Mouse (Mus musculus): ENCODE data around the gene Slc6a12.
"Not testable (repeated sequence)": the region's sequence is repeated elsewhere in the genome, so short reads cannot be mapped to it uniquely, and the experiment has no call there.

The Slc6a12 gene

GRCm38 (mm10) chr6:121341650-121342049 is 1.2 kb upstream of the Slc6a12 start:
- in situ Hi-C loops (cut with MseI, MboI): loop anchor here in 1 of 2 experiments (5.0 kb wide), 1 partner anchor 191 kb away; no protein-coding TSS in a partner anchor

DNA sequence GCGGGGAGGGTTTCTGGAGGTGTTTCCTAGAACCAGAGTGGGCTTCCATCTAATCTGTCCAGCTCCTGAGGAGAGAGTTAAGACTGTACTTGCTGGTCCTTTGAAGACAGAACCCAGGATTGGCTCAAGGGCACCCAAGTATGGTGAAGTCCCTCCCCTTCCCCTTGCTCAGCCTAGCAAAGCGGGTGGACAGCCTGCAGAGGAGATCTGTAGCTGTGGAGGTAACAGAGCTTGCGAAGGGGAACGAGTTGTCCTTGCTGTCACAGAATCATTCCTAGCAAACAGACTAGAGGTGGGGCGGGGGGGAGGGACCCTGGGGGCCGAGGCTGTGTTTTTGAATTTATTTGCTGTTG is 871 bp downstream of the Slc6a12 start:
- in situ Hi-C loops (cut with MseI, MboI): loop anchor here in 1 of 2 experiments (5.0 kb wide), 1 partner anchor 189 kb away; no protein-coding TSS in a partner anchor

DNA sequence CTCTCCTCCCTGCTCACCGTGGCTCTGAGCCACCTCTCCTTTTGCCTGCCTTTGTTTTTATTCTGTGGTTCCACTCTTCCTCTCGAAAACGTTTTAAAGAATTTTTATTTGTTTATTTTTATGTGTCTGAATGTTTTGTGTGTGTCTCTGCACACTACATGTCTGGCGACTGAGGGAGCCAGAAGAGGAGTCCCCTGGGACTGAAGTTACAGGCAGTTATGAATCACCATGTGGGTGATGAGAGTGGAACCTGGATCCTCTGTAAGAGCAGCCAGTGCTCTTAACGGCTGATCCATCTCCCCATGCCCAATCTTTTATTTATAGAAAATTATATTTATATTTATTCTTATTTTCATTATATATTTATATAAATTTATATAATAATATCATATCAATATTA is 1.5 kb downstream of the Slc6a12 start:
- in situ Hi-C loops (cut with MseI, MboI): loop anchor here in 1 of 2 experiments (5.0 kb wide), 1 partner anchor 188 kb away; no protein-coding TSS in a partner anchor

GRCm38 (mm10) chr6:121346428-121346827 is 3.6 kb downstream of the Slc6a12 start:
- in situ Hi-C loops (cut with MseI, MboI): no loop called here

DNA sequence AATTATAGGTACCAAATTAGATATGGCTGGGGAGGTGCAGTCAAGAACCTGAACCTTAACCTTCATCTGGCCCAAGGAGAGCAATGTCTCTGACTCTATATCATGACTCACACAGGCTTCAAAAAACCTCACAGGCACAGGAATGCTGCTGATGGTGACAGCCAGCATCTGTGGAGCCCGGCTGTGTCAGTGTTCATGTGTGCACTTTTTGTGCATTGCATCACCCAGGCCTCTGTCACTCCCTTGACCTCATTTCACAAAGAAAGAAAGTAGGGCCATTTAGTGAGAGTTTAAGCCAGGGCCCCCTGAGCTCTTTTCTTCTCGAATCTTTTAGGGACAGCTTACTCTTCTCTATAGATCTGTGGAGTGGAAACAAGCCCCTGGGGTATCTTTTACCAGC is 9.4 kb downstream of the Slc6a12 start:
- in situ Hi-C loops (cut with MseI, MboI): no loop called here

DNA sequence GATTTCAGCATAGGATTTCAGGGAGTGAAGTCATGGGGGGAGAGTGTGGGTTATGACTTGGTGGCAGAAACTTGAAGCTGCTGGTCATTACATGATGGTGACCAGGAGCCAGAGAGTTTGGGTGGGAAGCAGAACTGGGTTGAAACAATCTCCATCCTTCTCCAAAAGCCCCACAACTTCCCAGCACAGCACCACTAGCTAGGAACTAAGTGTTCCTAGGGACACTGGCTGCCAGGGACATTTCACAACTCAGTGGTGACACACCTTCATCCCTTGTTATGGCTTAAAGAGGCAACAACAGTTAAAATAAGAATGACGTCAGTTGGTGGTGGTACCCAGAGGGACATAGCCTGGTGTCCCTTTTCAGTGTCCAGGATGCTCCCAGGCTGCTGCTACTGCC is 13.2 kb downstream of the Slc6a12 start:
- in situ Hi-C loops (cut with MseI, MboI): no loop called here

DNA sequence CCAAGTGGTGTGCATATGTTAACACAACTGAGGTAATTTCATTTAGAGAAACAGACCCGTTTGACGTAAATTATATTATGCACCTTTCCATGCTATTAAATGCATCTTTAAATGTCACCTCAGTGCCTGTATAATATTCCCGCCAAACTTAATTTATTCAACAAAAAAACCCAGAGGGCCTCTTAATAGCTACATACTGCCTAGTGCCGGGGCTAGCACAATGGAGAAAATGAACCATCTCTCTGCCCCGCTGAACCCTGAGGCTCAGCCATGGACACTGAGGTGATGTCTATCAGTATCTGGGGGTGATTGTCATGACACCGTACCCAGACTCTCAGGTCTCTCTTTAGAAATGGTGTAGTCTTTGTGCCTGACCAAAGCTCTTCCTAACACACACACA is 14.4 kb downstream of the Slc6a12 start:
- in situ Hi-C loops (cut with MseI, MboI): no loop called here

- in situ Hi-C loops (cut with MseI, MboI): no loop called here
Observed at GRCm38 (mm10) chr6:121363061-121363460, 20.2 kb downstream of the Slc6a12 start.

DNA sequence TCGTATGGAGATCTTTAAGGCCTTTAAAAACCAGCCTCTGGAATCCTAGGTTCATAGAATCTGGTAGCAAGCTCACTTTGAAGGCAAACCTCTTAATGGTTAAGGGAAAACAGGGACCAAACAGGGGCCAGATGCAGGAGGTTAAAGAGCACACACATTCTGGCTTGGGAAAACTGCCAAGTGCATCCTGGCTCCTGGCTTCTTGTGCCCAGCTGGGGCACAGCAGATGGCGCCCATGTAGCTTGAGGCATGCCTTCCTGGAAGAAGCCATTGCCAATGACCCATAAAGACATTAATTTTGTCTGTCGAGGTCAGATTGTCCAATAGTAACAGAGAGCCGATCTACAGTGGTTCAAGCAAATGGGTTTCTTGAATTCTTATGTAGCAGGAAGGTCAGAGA is 21.1 kb downstream of the Slc6a12 start:
- in situ Hi-C loops (cut with MseI, MboI): no loop called here

DNA sequence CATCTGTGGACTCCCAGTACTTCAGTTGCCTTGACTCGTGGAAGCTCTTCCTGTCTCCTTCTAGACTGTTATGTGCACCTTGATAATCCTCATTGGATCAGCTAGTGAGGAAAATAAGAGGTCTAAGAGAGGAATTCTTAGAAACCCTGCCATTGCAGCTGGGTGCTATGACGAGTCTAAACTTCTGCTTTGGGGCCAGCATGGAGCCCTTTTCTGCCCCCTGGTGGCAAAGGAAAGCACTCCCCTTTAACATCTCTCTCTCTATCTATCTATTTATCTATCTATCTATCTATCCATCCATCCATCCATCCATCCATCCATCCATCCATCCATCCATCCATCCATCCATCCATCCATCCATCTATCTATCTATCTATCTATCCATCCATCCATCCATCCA is 23.7 kb downstream of the Slc6a12 start:
- in situ Hi-C loops (cut with MseI, MboI): not testable (repeated sequence)

DNA sequence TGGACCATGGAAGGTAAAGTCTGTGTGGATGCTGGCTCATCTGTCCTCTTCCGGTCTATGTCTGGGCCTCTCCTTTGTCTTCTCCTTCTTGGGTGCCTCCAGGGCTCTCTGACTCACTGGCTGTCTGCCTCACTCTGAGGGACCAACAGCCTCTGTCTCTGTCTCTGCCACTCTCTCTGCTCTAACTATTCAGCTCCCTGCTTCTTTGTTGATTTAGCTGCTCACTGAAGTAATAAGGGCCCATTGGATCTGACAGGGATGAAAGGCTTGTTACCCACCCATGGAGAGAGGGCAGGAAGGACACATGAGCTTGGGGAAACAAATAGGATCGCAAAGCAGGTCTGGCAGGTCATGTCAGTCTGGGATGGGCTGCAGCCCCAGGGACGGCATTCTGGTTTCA is 24.2 kb downstream of the Slc6a12 start:
- in situ Hi-C loops (cut with MseI, MboI): no loop called here

- in situ Hi-C loops (cut with MseI, MboI): no loop called here
Observed at GRCm38 (mm10) chr6:121371197-121371980, 28.5 kb downstream of the Slc6a12 start.

GRCm38 (mm10) chr6:121376159-121376558 is 33.3 kb downstream of the Slc6a12 start:
- in situ Hi-C loops (cut with MseI, MboI): no loop called here

- in situ Hi-C loops (cut with MseI, MboI): no loop called here
Observed at GRCm38 (mm10) chr6:121378256-121378655, 35.4 kb downstream of the Slc6a12 start.

GRCm38 (mm10) chr6:121380576-121380975 is 37.7 kb downstream of the Slc6a12 start:
- in situ Hi-C loops (cut with MseI, MboI): no loop called here

DNA sequence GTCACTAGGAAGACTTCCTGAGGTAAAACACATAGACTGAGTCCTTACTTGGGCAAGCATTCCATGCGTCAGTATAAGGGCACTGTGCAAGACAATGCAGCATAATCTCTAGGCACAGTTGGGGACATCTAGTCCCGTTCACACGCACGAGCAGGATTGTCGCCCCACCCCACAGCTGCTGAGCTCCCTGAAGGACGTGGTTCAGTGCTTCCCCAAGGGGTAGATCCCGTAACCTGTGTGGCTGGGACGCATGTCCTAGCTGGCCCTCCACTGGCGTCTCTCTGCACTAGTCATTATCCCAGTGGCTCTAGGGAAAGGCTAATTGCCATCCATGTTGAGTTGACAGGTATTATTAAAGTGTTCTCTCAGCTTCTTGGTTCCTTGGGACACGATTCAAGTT is 39.2 kb downstream of the Slc6a12 start:
- in situ Hi-C loops (cut with MseI, MboI): no loop called here

GRCm38 (mm10) chr6:121385397-121385796 is 42.5 kb downstream of the Slc6a12 start:
- in situ Hi-C loops (cut with MseI, MboI): no loop called here

DNA sequence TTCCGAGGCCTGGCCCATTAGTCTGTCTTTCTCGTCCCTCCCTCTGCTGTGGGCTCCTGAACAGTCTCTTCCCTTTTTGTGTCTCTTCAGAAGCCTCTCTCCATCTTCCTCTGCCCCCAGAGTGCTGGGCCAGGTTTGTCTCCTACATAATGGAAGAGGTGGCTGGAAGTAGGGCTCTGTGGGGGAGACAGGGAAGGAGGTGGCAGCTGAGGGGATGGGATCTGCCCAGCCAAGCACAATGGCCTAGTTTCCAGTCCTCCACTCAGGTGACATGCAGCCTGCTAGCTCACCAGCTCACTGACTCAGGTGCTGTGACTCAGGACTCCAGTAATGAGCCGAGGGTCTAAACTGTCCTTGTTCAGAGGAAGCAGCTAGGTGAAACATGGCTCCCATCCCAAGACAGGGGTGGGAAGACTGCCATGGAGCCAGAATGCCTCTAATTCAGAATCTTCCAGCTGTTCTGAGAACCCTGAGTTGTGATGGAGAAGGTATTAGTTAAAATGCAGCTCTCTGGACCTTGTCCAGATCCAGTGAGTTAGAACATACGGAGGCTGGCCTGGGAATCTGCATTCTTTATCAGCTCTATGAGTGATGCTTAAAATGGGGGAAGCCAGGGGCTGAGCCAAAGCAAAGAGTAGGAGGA is 49.9 kb downstream of the Slc6a12 start:
- in situ Hi-C loops (cut with MseI, MboI): no loop called here

GRCm38 (mm10) chr6:121401140-121401539 is 58.3 kb downstream of the Slc6a12 start:
- in situ Hi-C loops (cut with MseI, MboI): no loop called here

DNA sequence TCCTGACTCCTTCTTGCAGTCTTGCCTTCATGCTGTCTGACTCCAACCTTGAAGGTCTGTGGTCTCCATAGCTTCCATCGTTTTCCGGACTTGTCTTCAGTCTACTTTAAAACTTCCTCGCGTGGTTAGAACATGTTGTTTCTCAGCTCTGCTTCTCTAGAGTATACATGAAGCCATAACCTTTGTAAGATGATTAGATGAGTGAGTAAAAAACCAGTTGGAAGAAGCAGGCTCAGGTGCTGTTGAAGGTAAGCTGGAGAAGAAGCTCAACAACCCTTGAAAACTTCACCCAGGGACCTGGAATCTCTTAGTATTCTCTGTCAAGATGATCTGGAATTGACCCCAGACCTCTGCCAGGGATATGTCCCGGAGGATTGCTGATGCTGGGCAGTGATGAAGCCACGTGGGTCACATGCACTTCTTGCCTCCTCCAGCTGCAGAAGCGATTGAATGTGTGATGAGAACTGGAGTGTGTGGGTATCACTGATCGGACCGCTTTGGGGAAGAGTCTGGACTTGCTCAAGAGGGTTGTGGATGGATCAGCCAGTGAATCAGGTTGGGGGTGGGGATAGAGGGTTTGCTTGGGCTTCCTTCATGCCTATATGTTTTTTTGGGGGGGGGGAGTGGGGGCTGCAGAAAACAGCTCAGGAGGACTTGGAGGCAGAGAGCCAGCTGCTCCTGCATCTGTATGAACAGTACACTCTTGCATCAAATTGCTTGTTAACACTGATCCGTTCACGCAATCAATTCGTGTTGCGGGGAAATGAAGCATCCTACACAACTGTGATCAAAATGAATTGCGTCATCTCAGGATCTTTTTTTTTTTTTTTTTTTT is 59.2 kb downstream of the Slc6a12 start:
- in situ Hi-C loops (cut with MseI, MboI): no loop called here

DNA sequence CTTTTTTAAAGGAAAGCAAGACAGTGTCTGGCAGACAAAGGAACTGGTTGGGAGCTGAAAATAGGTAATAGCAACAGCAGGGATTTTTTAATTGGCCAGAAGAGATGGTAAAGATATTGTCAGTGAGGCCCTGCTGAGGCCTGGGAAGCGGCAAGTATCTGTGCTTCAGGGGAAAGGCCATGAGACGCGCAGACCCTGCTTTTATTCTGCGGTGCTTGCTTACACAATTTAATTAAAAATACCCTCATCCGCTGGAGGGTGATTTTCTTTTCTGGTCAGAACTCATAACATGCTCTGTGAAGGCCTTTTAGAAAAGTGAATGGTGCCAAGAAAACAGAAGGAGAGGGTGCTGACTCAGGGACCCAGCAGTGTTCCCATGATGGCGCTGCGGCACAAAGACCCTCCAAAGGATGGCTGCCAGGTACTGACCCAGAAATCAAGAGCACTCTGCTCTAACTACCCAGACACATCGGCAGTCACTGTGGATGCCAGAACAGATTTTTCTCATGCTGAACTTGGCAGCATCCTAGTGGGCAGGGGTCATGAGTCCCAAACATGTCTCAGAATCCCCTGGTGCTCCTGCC is 59.9 kb downstream of the Slc6a12 start:
- in situ Hi-C loops (cut with MseI, MboI): no loop called here

GRCm38 (mm10) chr6:121405311-121405710 is 62.4 kb downstream of the Slc6a12 start:
- in situ Hi-C loops (cut with MseI, MboI): no loop called here
